Mouse (Mus musculus): ENCODE results near the gene Map3k13.
A peak's percentile ranks its signal among the peaks of the same experiment; 100 is the strongest.

Map3k13 gene

DNA sequence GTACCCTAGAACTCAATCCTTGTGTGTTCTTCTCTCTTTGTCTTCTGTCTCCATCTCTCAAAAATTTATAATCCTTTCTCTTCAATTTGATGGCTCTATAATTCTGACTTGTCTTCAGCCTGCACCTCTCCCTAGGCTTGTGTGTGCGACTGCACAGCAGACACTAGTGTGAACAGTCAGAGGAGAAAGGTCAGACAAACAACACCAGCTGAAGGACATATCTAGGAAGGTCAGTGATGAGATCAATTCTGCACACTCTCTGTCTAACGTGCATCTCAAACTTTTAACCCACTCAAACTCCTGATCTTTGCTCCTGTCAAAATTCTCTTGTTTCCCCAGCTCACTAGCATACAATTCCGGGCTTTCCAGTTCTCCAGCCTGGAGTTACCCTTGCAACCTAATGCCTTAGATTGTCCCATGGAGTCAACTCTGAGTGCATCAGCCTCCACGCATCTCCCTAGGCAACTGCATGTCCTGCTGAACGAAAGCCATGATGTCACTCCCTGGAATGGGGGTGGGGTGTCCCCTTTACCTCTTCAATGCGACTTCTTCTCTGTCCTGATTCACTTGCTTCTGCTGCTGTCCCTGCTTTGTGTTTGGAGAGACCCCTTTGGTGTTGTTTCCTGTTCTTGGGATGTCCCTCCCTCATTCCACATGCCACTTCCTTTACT is 19.2 kb downstream of the Map3k13 start:
- DNase-seq = no peak

DNA sequence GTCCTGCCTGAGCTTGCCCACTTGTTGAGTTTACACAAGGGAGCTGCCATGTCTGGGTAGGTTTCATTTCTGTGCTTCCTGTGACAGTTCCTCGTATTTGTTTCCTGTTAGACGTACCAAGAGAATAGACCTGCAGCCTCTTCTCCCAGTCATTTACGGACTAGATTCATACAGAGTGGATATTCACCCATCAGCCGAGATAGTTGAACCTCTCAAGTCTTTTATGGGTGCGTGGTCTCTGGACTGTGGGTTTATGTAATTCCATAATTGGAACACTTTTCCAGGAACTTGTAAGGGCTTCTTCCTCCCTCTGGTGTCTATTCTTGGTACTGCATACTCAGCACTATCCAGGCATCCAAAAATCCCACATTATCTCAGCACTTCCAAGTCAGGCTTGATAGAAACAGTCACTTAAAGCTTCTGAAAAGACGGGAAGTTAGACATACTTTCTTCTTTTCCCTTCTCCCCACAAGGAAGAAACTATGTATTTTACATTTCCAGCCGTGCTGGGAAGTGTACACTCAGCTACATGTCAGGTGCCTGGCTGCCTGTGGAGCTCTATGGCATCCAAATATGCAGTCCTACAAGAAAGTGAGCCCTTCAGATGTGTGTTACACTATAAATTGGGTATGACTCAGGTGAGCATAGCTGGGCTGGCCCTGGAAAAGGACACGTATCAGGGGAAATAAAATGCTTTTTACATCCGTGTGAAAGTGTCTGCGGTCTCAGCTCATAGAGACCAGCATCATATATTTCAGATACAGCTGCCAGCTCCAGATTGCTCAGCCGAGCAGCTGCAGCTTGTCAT is 20.9 kb downstream of the Map3k13 start:
- peak; percentile 45 for DNase-seq

DNA sequence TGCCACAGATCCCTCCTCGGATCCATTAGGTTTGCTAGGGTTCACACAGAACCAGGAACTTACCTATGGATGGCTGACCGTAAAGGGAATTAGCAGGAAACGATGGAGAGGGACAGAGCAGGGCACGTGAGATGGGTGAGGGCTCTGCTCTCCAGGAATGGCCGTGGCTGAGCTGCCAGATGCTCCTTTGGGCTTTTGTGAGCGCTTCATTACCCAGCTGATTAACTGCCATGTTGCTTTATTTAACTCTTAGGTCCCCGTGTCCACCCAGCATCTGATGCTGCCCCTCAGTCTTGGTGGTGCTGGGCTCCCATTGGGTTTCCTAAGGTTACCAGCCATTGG is 21.5 kb downstream of the Map3k13 start:
- DNase-seq = no peak

DNA sequence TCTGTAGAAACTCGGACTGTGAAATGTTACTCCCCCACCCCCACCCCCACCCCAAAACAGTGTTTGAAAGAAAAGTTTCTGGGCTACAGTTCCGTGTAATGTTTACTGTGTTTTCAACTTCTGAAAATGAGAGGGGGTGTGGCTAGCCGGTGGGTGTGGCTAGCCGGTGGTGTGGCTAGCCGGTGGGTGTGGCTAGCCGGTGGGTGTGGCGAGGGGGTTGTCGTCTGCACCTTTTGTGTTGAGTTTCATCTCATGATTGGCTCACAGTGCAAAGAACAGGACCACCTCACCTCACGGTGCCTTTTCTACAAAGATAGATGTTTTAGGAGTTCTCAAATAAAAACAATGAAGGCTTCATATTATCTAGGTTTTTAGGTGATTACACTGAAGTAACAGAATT is 24.0 kb downstream of the Map3k13 start:
- peak; percentile 55 for DNase-seq

DNA sequence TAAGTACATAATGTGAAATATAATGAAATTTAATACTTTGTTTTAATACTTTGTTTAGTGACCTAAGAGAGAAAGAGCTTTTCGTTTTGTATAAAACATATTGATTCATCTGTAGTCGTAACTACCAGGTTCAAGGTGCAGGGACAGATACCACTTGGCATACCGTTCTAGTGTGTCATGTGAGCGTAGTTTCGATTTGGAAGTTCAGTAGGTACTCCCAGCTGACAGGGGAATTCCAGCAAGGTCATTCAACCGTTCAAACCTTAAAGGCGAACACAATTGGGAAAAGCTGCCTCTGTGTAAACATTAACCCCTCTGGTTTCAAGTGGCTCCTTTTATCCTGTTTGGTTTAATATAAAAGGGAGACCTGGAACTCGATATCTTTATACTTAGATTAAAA is 24.5 kb downstream of the Map3k13 start:
- peak; percentile 84 for DNase-seq

DNA sequence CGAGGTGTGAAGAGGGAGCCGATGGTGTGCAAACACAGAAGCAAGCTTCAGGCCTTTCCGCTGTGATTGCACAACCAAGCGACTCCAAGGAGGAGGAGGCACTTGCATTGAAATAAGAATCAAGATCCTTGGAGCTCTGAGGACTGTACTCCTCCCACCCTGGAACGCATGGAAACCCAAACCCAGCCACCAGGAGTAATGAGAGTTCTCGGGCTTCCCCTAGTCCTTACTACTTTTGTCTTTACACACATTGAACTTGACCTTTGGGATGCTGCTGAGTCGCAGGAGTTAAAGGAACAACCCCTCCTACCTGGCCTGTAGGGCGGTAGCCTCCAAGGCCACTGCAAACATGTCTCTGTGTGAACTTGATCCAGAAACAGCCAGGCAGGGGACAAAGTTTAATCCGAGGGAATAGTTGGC is 31.5 kb downstream of the Map3k13 start:
- peak; percentile 88 for DNase-seq

DNA sequence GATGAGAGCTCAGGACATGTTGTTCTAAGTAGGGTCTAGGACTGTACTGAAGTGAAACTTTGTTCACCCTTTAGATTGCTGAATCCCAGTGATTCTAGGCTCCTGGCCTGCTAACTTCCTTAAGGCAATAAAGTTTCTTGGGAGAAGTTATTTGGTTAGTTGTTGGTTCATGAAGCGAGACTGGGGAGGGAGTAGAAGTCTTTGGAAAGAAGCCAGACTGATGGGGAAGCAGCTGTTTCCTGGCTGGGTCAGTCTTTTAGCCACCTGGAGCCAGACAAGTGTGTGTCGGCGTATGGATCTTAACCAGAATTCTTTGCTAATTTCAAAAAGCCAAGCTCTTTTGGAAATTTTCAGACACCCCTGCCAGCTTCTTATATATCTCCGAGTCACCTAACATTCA is 33.0 kb downstream of the Map3k13 start:
- DNase-seq = peak; percentile 65

DNA sequence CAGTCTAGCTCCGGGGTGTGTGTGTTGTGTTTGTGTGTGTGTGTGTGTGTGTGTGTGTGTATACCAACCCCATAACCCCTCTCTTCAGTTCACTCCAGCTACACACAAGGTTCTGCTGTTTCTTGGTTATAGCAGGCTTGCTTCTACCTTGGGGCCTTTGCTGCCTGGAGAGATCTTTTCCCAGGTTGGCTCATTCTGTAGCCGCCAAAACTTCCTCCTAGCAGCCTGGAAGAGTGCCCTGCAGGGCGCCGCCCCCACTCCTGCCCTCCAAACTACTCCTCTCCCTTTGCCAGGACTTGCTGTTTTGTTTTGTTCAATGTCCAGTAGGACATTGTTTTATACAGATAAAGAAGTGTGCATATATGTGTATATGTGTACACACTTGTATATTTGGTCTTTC is 33.4 kb downstream of the Map3k13 start:
- DNase-seq = peak; percentile 29

DNA sequence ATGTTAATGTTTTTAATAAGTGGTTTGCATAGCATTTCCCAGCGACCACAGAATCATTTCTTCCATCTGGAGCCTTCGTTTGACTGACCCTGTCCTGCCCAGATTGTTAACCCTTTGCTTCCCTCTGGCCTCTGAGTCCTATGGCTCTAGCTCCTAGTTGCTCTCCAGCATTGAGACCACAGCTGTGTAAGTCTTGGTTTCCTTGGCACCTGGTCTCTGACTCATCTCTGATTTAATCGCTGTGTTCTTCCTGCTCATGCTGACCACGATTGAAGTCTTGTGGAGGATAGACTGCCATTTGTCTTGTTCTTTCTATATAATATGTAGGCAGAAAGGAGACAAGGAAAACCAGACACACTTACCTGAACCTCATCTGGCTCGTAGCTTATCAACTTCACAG is 35.6 kb downstream of the Map3k13 start:
- DNase-seq = no peak

DNA sequence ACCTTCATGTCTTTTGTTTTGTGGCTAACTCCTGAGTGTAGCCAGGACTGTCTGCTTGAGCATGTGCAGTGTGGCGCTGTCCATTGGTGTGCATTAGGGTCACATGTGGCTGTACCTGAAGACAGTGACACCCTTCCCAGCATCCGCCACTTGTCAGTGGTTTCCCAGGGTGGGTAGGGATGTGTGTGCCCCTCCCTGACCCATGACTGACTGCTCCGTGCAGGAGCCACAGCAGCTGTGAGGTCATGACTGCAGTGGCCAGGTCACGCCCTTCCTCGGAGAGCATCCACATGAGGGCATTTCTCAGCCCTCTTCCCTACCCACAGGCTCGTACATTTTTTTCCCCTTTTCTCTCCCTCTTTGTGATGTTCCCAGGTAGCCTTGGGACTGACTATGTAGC is 36.6 kb downstream of the Map3k13 start:
- no peak for DNase-seq

DNA sequence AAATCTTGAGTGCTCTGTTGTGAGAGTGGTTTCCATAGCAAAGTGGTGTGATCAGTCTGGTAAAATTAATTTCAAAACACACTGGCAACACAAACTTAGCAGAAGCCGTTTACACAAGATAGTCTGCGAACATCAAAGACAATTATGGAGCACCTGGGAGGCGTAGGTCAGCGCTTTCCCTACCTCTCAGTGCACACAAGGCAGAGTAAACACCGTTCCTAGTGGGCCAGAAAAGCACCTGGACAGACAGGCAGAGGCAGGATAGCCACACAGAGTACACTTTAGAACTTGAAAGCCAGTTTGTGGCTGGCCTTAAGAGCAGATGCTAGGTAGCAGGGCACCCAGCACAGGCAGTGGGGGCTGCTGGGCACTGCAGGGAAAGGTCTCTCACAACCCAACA is 37.6 kb downstream of the Map3k13 start:
- DNase-seq = no peak

DNA sequence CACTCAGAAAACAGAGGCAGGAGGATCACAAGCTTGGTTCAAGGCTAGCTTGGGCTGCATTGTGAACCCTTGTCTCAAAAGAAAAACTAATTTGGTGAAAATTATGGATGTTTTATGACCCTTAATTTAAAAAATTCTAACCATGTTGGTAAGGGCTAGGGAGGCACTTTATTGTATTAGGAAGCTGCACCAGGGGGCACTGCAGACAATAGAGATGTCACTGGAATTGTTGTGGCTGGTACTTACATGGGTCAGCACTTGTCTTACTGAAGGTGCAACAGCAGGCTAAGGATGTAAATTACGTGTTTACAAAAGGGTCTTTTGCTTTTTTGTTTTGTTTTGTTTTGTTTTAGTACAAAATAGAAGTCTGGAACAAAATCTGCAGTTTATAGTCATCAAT is 39.3 kb downstream of the Map3k13 start:
- no peak for DNase-seq

DNA sequence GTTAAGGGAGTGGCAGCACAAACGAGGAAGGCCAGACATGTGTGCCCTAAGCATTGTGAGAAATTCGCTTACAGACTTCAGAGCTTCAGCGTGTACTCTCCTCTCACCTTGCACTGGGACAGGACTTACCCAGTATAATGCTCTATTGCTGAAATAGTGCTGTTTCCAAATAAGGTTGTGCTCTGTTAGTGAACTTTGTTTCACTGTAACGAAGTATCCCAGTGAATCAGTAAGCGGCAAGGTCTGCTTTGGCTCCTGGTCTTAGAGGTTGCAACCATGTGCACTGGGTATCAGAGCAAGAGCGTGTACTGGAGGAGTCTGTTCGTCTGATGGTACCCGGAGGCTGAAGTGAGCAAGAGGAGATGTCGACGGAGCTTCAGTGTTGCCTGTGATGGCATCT is 39.8 kb downstream of the Map3k13 start:
- DNase-seq = no peak

DNA sequence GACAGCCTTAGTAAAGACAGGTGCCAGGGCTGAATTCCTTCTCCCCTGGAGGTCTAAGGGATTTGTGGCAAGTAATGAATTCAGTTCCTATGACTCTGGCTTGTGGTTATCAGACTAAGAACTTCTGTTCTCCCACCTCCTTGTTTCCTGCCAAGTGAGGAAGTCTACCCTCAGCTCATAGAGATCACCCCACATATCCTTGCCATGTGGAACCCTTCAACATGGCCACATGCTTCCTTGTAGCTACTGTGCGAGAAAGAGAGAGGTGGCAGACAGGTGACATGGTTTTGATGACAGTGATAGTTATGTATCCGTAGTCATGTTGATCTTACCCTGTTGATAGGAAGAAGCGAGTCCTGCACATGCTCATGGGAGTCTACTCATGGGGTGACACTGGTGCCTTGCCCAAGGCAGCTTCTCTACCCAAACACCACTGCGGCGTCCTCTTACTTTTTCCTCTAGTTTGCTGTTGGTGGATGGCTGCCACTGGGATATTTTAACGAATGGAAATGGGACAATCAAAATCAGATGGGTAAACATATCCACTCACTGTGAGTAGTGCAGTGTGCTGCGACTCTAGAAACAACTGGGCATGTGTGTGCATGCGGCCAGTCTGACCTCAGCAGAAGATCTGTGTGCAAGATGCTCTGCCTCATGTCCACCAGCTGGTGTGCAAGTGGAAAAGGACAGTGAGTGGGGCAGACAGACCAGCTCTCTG is 40.9 kb downstream of the Map3k13 start:
- no peak for DNase-seq

DNA sequence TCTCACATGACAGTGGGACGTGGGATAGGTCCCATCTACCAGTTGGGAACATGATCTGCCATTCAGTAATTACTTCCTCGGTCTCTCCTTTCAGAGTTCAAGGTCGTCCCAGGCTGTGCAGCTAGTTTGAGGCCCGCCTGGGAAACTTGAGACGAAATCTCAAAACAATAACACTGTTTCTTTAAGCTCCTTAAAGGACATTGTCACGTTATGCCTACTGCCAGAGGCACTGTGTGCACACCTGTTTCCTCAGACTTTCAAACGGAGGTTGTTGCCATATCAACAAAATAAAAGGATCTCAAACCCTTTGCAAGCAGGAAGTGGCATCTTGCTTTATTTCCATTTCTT is 41.4 kb downstream of the Map3k13 start:
- no peak for DNase-seq

DNA sequence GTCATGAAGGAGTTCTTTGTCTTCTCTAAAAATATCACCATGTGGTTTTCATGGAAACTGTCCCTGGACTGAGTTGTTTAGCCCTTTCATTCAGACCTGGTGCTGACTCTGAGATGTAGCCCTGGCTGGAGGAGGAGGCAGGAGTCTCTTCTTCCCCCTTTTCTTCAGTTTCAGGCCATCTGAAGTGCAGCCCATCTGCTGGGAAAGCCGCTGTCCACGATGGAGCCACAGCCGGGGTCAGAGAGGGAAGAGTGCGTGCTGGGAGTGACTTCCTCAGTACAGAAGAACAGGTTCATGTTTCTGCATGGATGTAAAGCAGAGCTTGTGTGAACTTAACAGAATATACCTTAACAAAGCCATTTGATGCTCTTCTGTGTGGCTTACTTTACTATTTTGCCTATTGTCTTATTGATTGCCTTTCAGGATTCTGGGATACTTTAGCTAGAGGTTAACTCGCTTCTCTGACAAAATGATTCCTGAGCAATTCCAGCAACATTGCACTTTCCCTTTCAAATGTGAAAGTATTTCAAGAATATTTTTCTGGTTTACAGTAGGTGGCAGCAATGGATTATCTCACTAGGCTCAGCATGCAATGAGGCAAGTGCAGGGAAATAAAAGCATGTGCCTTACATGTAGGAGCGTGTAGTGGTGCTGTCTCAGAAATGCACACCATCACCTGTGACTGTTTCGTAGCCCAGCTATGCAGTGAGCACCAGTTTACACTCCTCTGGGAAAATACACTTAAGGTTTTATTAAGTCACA is 42.3 kb downstream of the Map3k13 start:
- DNase-seq = no peak

DNA sequence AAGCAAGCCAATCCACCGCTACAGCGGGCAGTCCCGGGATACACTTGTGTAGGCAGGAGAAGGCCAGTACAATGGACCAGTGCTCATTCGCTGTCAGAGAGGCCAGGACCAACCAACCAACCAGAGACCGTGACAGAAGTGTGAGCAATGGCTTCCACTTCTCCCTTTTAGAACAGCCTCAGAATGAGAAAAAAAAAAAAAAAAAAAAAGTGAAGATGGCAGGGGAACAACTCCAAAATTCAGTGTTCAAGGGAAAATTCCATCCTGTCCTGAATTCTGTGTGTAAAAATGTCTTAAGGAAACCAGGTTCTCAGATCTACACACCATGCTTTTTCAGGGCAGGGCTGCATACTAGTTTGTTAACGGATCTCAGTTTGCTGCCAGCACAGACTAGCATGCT is 43.5 kb downstream of the Map3k13 start:
- no peak for DNase-seq

DNA sequence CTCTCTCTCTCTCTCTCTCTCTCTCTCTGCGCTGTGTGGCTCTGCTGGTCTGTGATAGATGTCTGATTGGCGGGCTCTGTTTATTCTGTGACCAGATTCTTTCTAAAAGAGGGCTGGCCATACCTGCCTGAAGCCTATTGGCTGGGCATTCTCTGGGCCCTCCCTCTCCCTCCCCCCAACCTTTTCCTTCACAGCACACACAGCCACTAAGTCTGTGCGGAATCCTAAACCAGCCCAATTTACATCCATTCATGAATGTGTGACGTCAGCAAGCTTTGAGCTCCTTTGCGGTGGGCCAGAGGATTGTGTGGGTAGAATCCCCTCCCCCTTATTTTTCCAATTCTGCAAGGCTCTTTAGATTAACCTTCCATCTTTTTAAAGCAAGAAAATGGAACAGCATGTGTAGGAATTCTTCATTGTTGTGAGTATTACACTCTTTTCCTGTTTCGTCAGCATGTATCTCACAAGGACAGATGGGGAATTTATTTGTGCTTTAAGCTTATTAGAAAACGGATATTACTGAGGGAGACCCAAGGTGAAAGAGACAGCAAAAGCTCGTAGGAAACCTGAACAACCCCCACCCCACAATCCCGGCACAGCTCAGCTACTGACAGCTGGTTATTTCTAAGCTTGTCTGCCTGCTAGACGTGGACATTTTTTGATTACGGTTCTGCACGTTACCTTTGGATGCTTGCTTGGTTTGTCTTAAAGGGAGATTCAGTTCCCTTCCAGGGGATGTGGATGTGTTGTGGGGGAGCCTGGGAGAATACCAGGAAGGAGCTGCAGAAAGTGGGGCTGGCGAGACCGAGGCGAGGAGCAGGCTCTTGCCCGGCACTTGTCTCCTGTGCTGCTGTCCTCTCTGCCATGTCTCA is 51.9 kb downstream of the Map3k13 start:
- peak; percentile 74 for DNase-seq

DNA sequence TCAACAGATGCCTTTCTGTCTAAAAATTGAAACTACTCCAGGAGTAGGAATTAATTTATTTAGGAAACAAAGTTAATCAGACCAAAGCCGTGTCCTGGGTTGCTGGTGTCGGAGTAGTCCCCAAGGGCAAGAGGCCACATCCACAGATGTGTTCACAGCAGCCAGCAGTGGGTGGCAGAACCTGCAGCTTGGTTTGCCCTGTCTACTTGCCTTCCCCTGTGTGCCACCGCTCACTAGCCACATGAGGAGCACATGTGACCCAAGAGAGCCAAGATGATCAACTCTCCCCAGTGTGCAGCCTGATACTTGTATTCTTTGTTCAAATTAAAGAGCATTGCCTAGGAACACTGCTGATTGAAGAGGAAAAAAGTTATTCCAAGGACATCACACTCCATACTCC is 54.3 kb downstream of the Map3k13 start:
- DNase-seq = no peak

DNA sequence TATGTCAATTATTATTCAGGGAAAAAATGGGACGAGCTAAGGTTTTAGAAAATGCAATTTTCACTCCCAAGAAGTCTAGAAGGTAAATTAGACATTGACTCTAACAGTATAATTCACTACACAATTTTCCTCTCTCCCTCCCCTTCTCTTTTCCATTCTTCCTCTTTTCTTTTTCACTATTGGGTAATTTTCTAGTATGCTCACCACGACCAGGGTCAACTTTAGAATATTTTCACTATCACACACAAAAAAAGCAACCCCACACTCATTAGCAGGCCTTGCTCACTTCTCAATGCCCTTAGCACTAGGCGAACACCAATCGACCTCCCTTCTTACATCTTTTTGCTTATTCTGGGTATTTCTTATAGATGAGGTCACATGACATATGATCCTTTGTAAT is 54.7 kb downstream of the Map3k13 start:
- DNase-seq = no peak

DNA sequence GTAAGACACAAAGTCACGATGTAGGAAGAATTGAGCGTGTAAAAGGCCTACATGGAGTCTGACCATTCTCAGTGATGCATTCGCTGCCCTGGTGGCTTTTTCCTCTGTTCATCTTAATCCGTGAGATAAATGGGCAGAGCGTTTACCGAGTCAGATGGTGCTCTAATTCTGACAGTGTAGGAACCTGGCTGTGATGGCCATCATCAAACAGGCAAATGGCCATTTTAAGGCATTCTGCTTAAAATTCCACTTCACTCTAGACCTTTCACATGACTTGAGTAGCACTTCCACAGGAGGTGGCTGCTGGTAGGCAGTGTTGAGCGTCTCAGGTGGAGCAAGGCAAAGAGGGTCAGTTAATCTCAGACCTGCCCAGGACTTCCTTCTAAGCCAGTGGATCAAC is 58.2 kb downstream of the Map3k13 start:
- no peak for DNase-seq

DNA sequence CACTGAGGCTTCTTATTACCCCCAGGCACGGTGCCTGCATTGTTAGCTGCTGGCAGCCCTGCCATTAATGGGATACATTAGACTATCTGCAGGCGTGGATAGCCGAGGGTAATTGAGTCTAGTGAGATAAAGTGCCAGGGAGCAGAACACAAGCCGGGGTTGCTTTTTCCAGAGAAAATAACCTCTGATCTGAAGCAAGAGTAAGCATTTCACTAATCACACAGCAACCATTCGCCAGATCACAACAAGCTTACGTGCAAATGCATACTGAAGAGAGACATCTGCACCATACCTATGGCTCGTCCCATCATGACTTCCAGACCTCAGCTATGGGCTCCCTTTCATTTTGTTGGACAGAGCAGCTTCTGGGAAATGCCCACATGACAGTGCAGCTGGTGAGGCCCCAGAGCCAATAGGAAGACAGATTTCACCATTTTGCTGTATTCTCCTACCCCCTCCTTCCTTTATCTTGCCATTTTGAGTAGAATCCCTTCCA is 59.3 kb downstream of the Map3k13 start:
- no peak for DNase-seq
